Mouse (Mus musculus): Measurements from ENCODE around the gene Cd37. TPM values are rescaled to one million over a fixed set of nuclear protein-coding genes. Genes with fewer than 3 reads are reported as not detected.

Gene Cd37
- 346 TPM for total RNA-seq (2023)

DNA sequence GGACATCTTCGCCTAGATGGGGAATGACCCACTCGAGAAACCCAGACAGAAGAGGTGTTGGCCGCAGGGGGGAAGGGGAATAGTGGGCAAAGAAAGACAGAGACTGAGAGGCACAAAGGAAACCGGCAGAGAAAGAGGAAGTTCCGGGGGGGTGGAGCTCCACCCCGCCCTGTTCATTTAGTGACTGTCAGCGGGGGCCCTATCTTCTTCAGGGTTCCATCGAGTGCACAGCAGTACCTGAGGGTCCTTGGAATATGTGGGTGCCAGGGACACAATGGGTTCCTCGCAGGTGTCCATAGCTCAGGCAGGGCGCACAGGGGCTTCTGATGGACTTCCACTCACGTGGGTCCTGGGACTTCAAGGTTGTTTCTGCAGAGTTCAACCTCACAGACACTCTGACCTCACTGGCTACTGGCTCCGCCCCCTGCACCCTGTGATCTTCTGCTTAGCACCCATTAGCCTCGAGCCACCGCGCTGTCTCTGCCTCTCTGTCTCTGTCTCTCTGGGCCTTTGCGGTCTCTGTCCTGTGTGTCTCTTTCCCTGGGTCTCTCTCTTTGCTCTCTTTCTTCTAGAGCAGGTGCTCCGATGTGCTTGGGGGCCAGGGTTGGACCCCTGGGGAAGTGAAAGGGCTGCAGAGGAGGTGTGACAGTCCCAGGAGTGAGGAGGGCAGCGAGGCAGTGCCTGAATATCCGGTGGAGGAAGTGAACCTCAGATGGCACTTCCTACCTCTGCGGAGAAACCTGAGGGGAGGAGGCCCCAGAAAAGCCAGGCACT, at the start of gene Cd37:
Cd37 (minus strand) TSS at position 393 of the 774 bp plus-strand sequence.

DNA sequence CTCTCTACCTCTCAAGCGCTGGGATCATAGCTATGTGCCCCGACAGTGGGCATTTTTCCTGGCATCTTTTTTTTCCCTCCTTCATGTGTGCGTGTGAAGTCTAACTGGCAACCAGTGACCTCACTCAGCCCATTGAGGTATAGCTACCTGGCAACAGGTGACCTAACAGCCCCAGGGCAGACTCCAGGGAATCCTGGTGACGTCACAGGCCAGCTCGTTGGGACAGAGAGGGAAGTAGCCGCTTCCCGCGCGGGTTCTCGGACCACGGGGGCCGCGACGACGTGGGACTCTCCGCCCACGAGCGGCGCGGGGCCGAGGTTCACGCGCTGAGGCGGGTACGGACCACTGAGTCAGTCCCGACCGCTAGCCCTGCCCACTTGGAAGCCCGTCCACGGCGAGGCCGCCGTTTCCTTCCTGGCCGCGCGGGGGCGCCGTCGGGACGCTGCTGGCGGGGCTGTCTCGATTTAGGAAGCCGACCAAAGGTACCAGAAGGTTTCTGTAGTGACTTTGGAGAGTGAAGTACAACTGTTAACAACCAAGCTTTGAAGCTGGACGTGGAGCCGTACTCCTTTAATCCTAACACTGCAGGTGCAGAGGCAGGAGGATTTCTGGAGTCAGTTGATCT, 38.3 kb upstream of the Cd37 start, which contains the start of gene Slc6a21:
Slc6a21 (plus strand) TSS at position 378 of the 625 bp plus-strand sequence.

DNA sequence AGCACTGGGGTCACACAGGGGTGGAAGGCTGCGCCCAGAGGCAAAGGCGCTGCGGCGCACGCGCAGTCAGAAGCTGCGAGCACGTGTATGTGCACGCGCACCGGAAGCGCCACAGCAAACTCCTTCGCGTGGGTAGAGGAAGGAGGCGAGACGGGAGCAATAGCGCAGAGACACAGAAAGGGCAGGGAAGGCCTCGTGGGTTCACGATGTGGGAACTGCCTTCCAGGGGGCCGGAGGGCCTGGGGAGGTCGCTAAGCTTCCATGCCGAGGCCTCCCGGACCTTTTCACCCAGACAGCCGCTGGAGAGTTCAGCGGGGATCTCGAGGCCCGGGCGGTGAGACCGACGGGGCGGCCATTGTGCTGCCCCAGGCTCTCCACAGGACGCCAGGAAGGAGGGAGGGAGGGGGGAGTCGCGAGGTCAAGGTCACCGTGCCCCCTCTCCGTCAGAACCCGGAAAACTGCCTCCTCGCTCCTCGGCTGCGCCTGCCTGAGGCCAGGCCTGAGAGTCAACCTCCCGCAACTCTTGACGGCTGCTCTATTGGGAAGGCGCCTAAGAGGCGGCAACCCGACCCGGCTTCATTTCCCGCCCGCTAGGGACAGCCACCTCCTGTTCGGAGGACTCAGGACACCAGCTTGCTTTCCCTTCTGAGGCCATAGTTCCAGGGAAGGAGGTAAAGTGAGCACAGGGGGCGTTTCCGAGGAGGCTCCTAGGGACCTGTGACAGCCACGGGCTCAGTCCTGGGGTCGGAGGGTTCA, 1.9 kb upstream of the Cd37 start, which contains the start of gene Slc6a16:
Slc6a16 (plus strand) TSS at position 453 of the 756 bp plus-strand sequence.

DNA sequence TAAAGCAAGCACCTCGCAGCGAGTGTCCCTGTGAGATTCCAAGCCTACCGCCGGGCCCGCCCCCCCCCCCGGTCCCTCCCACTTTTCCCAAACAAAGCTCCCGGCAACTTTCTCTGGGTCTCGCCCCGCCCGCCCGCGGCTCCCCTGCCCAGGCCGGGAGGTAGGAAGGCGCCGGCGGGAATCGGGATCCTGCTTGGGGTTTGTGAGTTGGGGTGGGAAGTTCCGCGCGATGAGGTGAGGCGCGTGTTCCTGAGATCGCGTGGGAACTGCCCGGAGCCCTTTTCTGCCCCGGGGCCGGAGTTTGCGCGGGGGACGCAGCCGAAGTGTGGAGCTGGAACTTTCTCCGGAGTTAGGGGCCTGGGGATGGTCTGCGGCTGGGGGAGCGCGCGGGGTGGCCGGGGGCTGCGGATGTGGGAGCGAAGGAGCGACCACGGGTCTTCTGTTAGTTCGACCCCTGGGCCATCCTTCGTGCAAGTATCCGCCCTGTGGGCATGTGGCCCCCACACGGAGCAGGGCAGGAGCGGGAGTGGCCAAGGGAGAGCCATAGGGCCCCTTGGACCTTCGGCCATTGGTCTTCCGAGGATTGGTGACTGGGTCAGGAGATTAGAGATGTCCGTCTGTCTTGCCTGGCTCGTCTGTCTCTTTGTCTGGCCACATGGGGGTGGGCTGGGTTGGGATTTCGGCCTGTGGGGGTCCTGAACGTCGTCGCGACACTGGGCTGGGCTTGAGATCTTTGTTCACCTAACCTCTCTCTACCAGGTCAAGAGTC, 23.1 kb downstream of the Cd37 start, which contains the start of gene Tead2:
Tead2 (plus strand) TSS at position 81 of the 769 bp plus-strand sequence.

DNA sequence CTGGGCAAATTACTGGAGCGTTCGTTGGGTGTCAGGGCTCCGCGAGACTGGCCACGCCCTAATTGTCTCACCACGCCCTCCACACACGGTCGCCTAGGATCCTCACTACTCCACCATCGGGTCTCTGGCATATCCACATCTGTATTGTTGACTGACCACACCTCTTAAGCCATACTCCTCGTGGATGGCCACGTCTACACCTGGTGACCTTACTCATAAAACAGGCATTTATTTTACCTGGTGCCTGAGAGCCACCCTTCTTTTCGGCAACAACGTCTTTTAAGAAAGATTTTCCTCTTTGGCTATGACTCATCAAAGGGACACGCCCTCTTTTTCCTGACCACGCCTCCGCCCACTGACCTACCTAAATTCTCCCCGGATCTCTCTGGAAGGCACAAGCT, 27.1 kb downstream of the Cd37 start, which contains the start of gene Dkkl1:
Dkkl1 (minus strand) TSS at position 297 of the 401 bp plus-strand sequence.

DNA sequence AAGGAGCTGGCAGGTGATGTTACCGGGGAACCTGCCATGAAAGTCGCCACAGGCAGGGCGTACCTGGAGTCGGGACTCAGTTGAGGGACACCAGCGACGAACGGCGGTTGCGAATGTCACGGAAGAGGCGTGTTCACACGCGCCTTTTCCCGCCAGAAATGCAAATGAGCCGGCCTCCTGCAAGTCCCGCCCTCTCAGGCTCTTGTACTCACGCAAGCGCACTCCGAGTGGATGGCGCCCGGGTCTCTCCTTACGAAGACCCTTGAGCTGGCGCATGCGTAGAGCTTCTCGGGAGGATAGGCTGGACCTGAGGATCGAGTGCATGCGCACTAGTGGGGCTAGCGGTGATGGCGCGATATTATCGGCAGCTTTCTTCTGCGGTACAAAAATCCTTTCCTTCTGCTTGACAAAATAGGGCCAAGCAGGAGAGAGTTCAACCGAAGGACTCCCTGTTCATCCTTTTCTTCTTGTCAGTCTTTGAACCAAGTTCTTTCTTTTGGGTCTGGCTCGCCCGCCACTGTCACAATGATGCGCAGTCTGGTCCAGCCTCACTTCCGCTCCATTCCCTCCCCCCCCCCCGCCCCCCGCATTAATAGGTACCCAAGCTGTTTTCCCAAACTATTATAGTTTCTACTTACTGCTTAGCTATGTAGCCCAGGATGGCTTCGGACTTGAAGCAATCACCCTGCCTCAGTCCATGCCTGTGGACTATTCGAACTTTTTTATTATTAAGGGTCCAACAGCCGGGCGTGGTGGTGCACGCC, 34.4 kb downstream of the Cd37 start, which contains the start of gene Ccdc155:
Ccdc155 (minus strand) TSS at position 513 of the 764 bp plus-strand sequence.

Other genes starting within 250 kb of the Cd37 start
- 157 TPM for gene Irf3, start 241.5 kb downstream of the Cd37 start, total RNA-seq (2023)
- 19.6 TPM for gene Bcl2l12, start 240.4 kb downstream of the Cd37 start, total RNA-seq (2023)
- 83.6 TPM for gene Scaf1, start 222.8 kb downstream of the Cd37 start, total RNA-seq (2023)
- gene Rras, start 221.2 kb downstream of the Cd37 start, total RNA-seq (2023) = 10.3 TPM
- gene Prr12, start 186.2 kb downstream of the Cd37 start, total RNA-seq (2023) = 75.1 TPM
- gene Nosip, start 176.7 kb downstream of the Cd37 start, total RNA-seq (2023) = 61.3 TPM
- gene Prrg2, start 176.4 kb downstream of the Cd37 start, total RNA-seq (2023) = 0.95 TPM
- gene Rcn3, start 146.9 kb downstream of the Cd37 start, total RNA-seq (2023) = 6.1 TPM
- 22.7 TPM for gene Fcgrt, start 135.3 kb downstream of the Cd37 start, total RNA-seq (2023)
- 3,211 TPM for gene Rps11, start 114.7 kb downstream of the Cd37 start, total RNA-seq (2023)
- 5,433 TPM for gene Rpl13a, start 110.4 kb downstream of the Cd37 start, total RNA-seq (2023)
- not detected for gene Gm45713, start 102.9 kb downstream of the Cd37 start, total RNA-seq (2023)
- 299 TPM for gene Flt3l, start 102.7 kb downstream of the Cd37 start, total RNA-seq (2023)
- 38.5 TPM for gene Pih1d1, start 84.8 kb downstream of the Cd37 start, total RNA-seq (2023)
- gene Aldh16a1, start 84.5 kb downstream of the Cd37 start, total RNA-seq (2023) = 61.5 TPM
- gene Slc17a7, start 75.2 kb downstream of the Cd37 start, total RNA-seq (2023) = not detected
- not detected for gene Gfy, start 59.5 kb downstream of the Cd37 start, total RNA-seq (2023)
- not detected for gene Pth2, start 58.1 kb downstream of the Cd37 start, total RNA-seq (2023)
- gene Ccdc155, start 34.2 kb downstream of the Cd37 start, total RNA-seq (2023) = not detected
- not detected for gene Dkkl1, start 27.0 kb downstream of the Cd37 start, total RNA-seq (2023)
- not detected for gene Tead2, start 23.4 kb downstream of the Cd37 start, total RNA-seq (2023)
- gene Slc6a16, start 2.0 kb upstream of the Cd37 start, total RNA-seq (2023) = not detected
- not detected for gene Slc6a21, start 38.4 kb upstream of the Cd37 start, total RNA-seq (2023)
- gene Trpm4, start 94.7 kb upstream of the Cd37 start, total RNA-seq (2023) = 10.0 TPM
- not detected for gene Hrc, start 96.2 kb upstream of the Cd37 start, total RNA-seq (2023)
- gene Ppfia3, start 127.9 kb upstream of the Cd37 start, total RNA-seq (2023) = 0.47 TPM
- 2.6 TPM for gene Lin7b, start 131.5 kb upstream of the Cd37 start, total RNA-seq (2023)
- 701 TPM for gene Snrnp70, start 156.6 kb upstream of the Cd37 start, total RNA-seq (2023)
- gene Kcna7, start 166.5 kb upstream of the Cd37 start, total RNA-seq (2023) = not detected
- gene Ntf5, start 174.6 kb upstream of the Cd37 start, total RNA-seq (2023) = not detected
- gene Lhb, start 181.7 kb upstream of the Cd37 start, total RNA-seq (2023) = not detected
- 5.9 TPM for gene Gys1, start 195.7 kb upstream of the Cd37 start, total RNA-seq (2023)
- gene Ruvbl2, start 199.0 kb upstream of the Cd37 start, total RNA-seq (2023) = 50.8 TPM
- 537 TPM for gene Ftl1, start 220.8 kb upstream of the Cd37 start, total RNA-seq (2023)
- gene Bax, start 227.8 kb upstream of the Cd37 start, total RNA-seq (2023) = 74.8 TPM
- not detected for gene Tulp2, start 242.8 kb upstream of the Cd37 start, total RNA-seq (2023)
- gene Gm45808, start 247.7 kb upstream of the Cd37 start, total RNA-seq (2023) = not detected
- 1.2 TPM for gene Dhdh, start 249.7 kb upstream of the Cd37 start, total RNA-seq (2023)